In genomic region chr2:152951850-152952720, GRCm38 (mm10) we compare ENCODE assay signal across 8 mouse cellular contexts. TPM values are rescaled to one million over a fixed set of nuclear protein-coding genes. Genes with fewer than 3 reads are reported as not detected.
DNase-seq lines count a peak whose midpoint lies in the region; ATAC-seq and TF ChIP-seq lines count a peak whose summit lies in the region.

No protein-coding gene starts in this region.

- peak overlapping the region; percentile 54 for H3K4me3 ChIP-seq in ES-Bruce4 (ENCODE audit: low read depth, low read length)
- H3K4me3 ChIP-seq in forebrain, embryonic 16.5 days (replicated peaks; ENCODE audit: low read length) = peak overlapping the region; percentile 84
- peak overlapping the region; percentile 57 for H3K4me3 ChIP-seq in liver, embryonic 16.5 days (ENCODE audit: low read depth, low read length)

- ATAC-seq in frontal cortex, adult (ENCODE audit: low TSS enrichment) = peak; percentile 24; the same call in 1 of the 2 replicates
- peak; percentile 4; the same call in 1 of the 2 replicates for ATAC-seq in forebrain, embryonic 16.5 days
- ATAC-seq in liver, embryonic 16.5 days (ENCODE audit: low read depth) = no peak
- no peak for ATAC-seq in granulocyte monocyte progenitor cell, adult 5-6 weeks (replicated peaks; ENCODE audit: poor library complexity, severe bottlenecking)

- no peaks in the 10 kb centered on the region for H3K9me3 ChIP-seq in ES-Bruce4 (replicated peaks; ENCODE audit: control insufficient read depth, insufficient read depth, low read length, poor library complexity, severe bottlenecking)
- H3K9me3 ChIP-seq in forebrain, embryonic 16.5 days (ENCODE audit: control insufficient read depth, low read length) = no peaks in the 10 kb centered on the region
- H3K9me3 ChIP-seq in liver, embryonic 16.5 days (replicated peaks; ENCODE audit: control insufficient read depth, low read length) = no peaks in the 10 kb centered on the region

- 12% methylated on average over 13 of the region's 13 CpGs for WGBS in forebrain, embryonic 16.5 days
- 16% methylated on average over 13 of the region's 13 CpGs for WGBS in liver, embryonic 16.5 days (ENCODE audit: insufficient replicate concordance)

- no peaks in the 10 kb centered on the region for H3K36me3 ChIP-seq in ES-Bruce4 (ENCODE audit: control insufficient read depth, insufficient read depth, low read length, poor library complexity, severe bottlenecking)
- no peaks in the 10 kb centered on the region for H3K36me3 ChIP-seq in forebrain, embryonic 16.5 days (ENCODE audit: control insufficient read depth, insufficient read depth)
- H3K36me3 ChIP-seq in liver, embryonic 16.5 days (ENCODE audit: control insufficient read depth, insufficient read depth) = no peaks in the 10 kb centered on the region

- TF ChIP-seq POLR2A in ES-Bruce4 (IDR thresholded peaks at IDR 0.05; ENCODE audit: insufficient read depth, low read length) = no peak

- H3K9ac ChIP-seq in ES-Bruce4 (ENCODE audit: low read depth, poor library complexity, severe bottlenecking) = peak overlapping the region; percentile 82
- peak overlapping the region; percentile 92 for H3K9ac ChIP-seq in forebrain, embryonic 16.5 days (replicated peaks; ENCODE audit: low read depth, low read length)
- H3K9ac ChIP-seq in liver, embryonic 16.5 days (ENCODE audit: low read depth, low read length) = 0 out of 2 replicates have a peak overlapping the region, but pooled peaks have one; percentile 28

- intact Hi-C loops in left cerebral cortex, postnatal 25 days (cut with DNase I) = no loop called here

- H3K4me2 ChIP-seq in forebrain, embryonic 16.5 days (ENCODE audit: low read length) = peak overlapping the region; percentile 89
- H3K4me2 ChIP-seq in liver, embryonic 16.5 days (ENCODE audit: low read depth, low read length) = peak overlapping the region; percentile 71

- no peak for TF ChIP-seq CTCF in ES-Bruce4 (IDR thresholded peaks at IDR 0.05; ENCODE audit: low read depth, low read length)

- H3K27me3 ChIP-seq in ES-Bruce4 (ENCODE audit: control insufficient read depth, insufficient read depth, low read length, poor library complexity, severe bottlenecking) = peaks cover 4% of the 10 kb centered on the region; the same call in 1 of the 2 replicates
- H3K27me3 ChIP-seq in forebrain, embryonic 16.5 days (replicated peaks; ENCODE audit: control insufficient read depth, insufficient read depth, low read length) = 0 out of 2 replicates have a peak, but pooled peaks cover 7% of the 10 kb centered on the region
- peaks cover 32% of the 10 kb centered on the region for H3K27me3 ChIP-seq in liver, embryonic 16.5 days (ENCODE audit: control insufficient read depth, insufficient read depth, low read depth, low read length)

- no peak for TF ChIP-seq EP300 in ES-Bruce4 (IDR thresholded peaks at IDR 0.05; ENCODE audit: insufficient read depth, low read depth, low read length)

- DNase-seq in frontal cortex, postnatal 14 days (ENCODE audit: low spot score in 2 of 2) = no peak
- DNase-seq in adrenal gland, postnatal 36 days = no peak
- DNase-seq in left cerebral cortex, postnatal 25 days (ENCODE audit: low spot score in 2 of 2) = no peak

- H3K4me1 ChIP-seq in ES-Bruce4 (ENCODE audit: control insufficient read depth, insufficient read depth, low read length) = peaks cover 2% of the 10 kb centered on the region
- H3K4me1 ChIP-seq in forebrain, embryonic 16.5 days (replicated peaks; ENCODE audit: control insufficient read depth, insufficient read depth, low read length) = peaks cover 14% of the 10 kb centered on the region
- no peaks in the 10 kb centered on the region for H3K4me1 ChIP-seq in liver, embryonic 16.5 days (ENCODE audit: control insufficient read depth, low read depth, low read length)

- H3K27ac ChIP-seq in ES-Bruce4 (ENCODE audit: insufficient read depth, low read length) = no peak overlapping the region
- H3K27ac ChIP-seq in forebrain, embryonic 16.5 days (ENCODE audit: low read length) = peak overlapping the region; percentile 62
- H3K27ac ChIP-seq in liver, embryonic 16.5 days (ENCODE audit: low read length) = no peak overlapping the region

RNA-seq across cellular contexts. Expression of gene Dusp15, which starts 0.6 kb away (rescaled TPM):
- polyA plus RNA-seq in ES-Bruce4 (2011; ENCODE audit: insufficient read depth, insufficient read length, low read depth, missing spikeins) = 0.36 TPM in 1 of 2 replicates, not detected in the other
- 6.0 and 8.6 TPM in 2 replicates for polyA plus RNA-seq in forebrain, embryonic 16.5 days (2015; fragmentation: Nextera tagmentation; extraction: Ambion mirVana)
- polyA plus RNA-seq in liver, embryonic 16.5 days (2015; fragmentation: Nextera tagmentation; extraction: Ambion mirVana) = not detected in 2 replicates
- 1 to 10 TPM in 1 of 2 experiments, under 1 TPM in 1; 0.99 to 2.1 TPM for total RNA-seq in adrenal gland, postnatal 36 days (2021)
- not detected in 2 replicates for total RNA-seq in granulocyte monocyte progenitor cell, adult 5-6 weeks (2014; fragmentation: Nextera tagmentation)
- total RNA-seq in granulocyte monocyte progenitor cell, adult 5-6 weeks (2017) = not detected in 2 replicates
- 10 to 100 TPM; 17.8 to 23.4 TPM for total RNA-seq in left cerebral cortex, postnatal 25 days (2021)

RNA-seq across cellular contexts. Expression of gene Ttll9, which starts 10.2 kb away (rescaled TPM):
- 2.1 and 2.7 TPM in 2 replicates for polyA plus RNA-seq in ES-Bruce4 (2011; ENCODE audit: insufficient read depth, insufficient read length, low read depth, missing spikeins)
- polyA plus RNA-seq in forebrain, embryonic 16.5 days (2015; fragmentation: Nextera tagmentation; extraction: Ambion mirVana) = 2.1 and 3.5 TPM in 2 replicates
- polyA plus RNA-seq in liver, embryonic 16.5 days (2015; fragmentation: Nextera tagmentation; extraction: Ambion mirVana) = 0.09 and 0.13 TPM in 2 replicates
- under 1 TPM; 0.30 to 0.50 TPM for total RNA-seq in adrenal gland, postnatal 36 days (2021)
- total RNA-seq in granulocyte monocyte progenitor cell, adult 5-6 weeks (2014; fragmentation: Nextera tagmentation) = 2.4 and 13.4 TPM in 2 replicates
- total RNA-seq in granulocyte monocyte progenitor cell, adult 5-6 weeks (2017) = 1.7 and 2.5 TPM in 2 replicates
- total RNA-seq in left cerebral cortex, postnatal 25 days (2021) = 1 to 10 TPM; 1.7 to 2.6 TPM

RNA-seq across cellular contexts. Expression of gene Foxs1, which starts 19.1 kb away (rescaled TPM):
- polyA plus RNA-seq in ES-Bruce4 (2011; ENCODE audit: insufficient read depth, insufficient read length, low read depth, missing spikeins) = not detected in 2 replicates
- 3.6 and 3.7 TPM in 2 replicates for polyA plus RNA-seq in forebrain, embryonic 16.5 days (2015; fragmentation: Nextera tagmentation; extraction: Ambion mirVana)
- polyA plus RNA-seq in liver, embryonic 16.5 days (2015; fragmentation: Nextera tagmentation; extraction: Ambion mirVana) = 0.21 and 0.35 TPM in 2 replicates
- 1 to 10 TPM; 2.7 to 2.8 TPM for total RNA-seq in adrenal gland, postnatal 36 days (2021)
- total RNA-seq in granulocyte monocyte progenitor cell, adult 5-6 weeks (2014; fragmentation: Nextera tagmentation) = not detected in 2 replicates
- not detected in 2 replicates for total RNA-seq in granulocyte monocyte progenitor cell, adult 5-6 weeks (2017)
- total RNA-seq in left cerebral cortex, postnatal 25 days (2021) = 1 to 10 TPM; 1.0 TPM

RNA-seq across cellular contexts. Expression of gene Mylk2, which starts 40.9 kb away (rescaled TPM):
- polyA plus RNA-seq in ES-Bruce4 (2011; ENCODE audit: insufficient read depth, insufficient read length, low read depth, missing spikeins) = not detected in 2 replicates
- not detected in 2 replicates for polyA plus RNA-seq in forebrain, embryonic 16.5 days (2015; fragmentation: Nextera tagmentation; extraction: Ambion mirVana)
- 0.13 and 0.24 TPM in 2 replicates for polyA plus RNA-seq in liver, embryonic 16.5 days (2015; fragmentation: Nextera tagmentation; extraction: Ambion mirVana)
- total RNA-seq in adrenal gland, postnatal 36 days (2021) = not detected
- not detected in 2 replicates for total RNA-seq in granulocyte monocyte progenitor cell, adult 5-6 weeks (2014; fragmentation: Nextera tagmentation)
- not detected in 2 replicates for total RNA-seq in granulocyte monocyte progenitor cell, adult 5-6 weeks (2017)
- not detected for total RNA-seq in left cerebral cortex, postnatal 25 days (2021)

Comparison
In these comparisons a context has a peak if more than half of its experiments do, and no peak if none do; other contexts are left out.
1. ATAC-seq: peak in frontal cortex, adult (single experiment) and forebrain, embryonic 16.5 days (single experiment); none in liver, embryonic 16.5 days (single experiment) and granulocyte monocyte progenitor cell, adult 5-6 weeks (single experiment).
2. H3K9ac ChIP-seq: peak in every context shown above with its lines; median percentile 92 in forebrain, embryonic 16.5 days; 82 in ES-Bruce4; 28 in liver, embryonic 16.5 days.
3. RNA of gene Dusp15, which starts 0.6 kb away (total RNA-seq): 17.8 to 23.4 TPM in left cerebral cortex, postnatal 25 days; 0.99 to 2.1 TPM in adrenal gland, postnatal 36 days and not detected in granulocyte monocyte progenitor cell, adult 5-6 weeks; every median in the first group is over 4 times any median in the second.
4. Peak in every context shown above with its lines, with median percentiles within 50 percentile points of each other: H3K4me3 ChIP-seq.